Mouse (Mus musculus) T-helper 1 cell (primary cell): ENCODE results near the gene Snap29.

Source experiments
- in situ Hi-C: fragments of 300-600 bp; cut with MboI, MseI; formaldehyde crosslinking; loops from one replicate; pipeline ENCODE4 v1.15.1; 2025; ENCODE audit warnings: high pct_unique_total_duplicates

The Snap29 gene

DNA sequence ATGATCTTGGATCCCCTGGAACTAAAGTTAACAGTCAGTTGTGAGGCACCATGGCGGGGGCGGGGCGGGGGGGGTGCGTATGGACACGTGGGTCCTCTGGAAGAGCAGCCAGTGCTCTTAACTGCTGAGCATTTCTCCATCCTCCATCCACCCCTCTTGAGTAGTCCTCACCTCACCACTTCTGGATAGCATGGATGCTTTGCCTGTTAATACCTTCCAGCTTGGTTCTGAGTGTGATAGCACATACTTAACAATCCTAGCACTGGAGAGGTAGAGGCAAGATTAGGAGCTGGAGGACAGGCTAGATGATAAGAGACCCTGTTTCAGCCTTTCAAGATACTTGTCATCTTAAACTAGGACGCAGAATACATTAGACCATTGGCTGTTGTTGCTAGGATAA, 66.7 kb downstream of the Snap29 start:
- in situ Hi-C loops = no loop called here

DNA sequence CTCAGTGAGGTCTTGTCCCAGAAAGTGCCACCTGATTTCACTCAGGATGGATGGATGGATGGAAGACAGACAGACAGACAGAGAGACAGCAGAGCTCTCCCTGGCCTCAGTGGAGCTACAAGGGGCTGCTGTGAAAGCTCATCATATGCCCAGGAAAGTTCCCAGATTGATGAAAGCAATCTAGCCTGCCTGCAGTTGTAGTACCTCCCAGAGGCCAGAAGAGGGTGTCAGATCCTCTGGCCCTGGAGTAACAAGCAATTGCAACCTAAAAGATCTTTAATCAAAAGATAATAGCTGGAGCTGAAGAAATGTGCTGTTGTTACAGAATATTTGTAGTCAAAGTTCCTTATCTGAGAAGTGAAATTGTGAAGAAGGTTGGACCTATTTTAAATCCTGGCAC, 68.3 kb downstream of the Snap29 start:
- in situ Hi-C loops = no loop called here

DNA sequence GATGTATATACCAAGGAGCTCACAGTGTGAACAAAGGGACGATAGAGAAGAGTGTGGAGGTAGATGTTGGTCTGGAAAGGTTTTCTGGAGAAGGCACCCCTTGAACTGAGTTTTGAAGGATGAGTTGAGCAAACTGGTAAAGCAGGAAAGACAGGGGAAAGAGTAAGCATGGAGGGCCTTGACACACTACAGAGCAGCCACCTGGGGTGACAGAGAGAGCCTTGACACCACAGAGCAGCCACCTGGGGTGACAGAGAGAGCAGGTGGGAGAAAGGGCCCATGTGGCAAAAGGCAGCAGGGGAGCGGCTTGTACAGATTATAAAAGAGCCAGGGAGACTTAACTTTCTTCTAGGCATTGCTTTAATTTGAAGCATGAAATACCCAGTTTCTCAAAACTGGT, 69.0 kb downstream of the Snap29 start:
- in situ Hi-C loops = no loop called here

DNA sequence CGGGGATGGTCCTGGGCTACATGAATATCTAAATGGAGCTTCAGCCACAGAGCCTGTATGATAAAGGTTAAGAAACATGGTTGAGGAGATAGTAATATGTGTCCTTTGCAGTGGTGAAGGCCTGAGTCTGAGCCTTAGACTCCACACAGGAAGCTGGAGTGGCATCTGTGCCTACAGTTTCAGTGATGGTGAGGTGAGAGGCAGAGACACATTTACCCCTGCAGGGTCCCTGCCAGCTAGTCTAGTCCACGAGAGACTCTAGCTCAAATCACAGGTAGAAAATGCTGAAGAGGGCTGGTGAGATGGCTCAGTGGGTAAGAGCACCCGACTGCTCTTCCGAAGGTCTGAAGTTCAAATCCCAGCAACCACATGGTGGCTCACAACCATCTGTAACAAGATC, 69.5 kb downstream of the Snap29 start:
- in situ Hi-C loops = no loop called here

DNA sequence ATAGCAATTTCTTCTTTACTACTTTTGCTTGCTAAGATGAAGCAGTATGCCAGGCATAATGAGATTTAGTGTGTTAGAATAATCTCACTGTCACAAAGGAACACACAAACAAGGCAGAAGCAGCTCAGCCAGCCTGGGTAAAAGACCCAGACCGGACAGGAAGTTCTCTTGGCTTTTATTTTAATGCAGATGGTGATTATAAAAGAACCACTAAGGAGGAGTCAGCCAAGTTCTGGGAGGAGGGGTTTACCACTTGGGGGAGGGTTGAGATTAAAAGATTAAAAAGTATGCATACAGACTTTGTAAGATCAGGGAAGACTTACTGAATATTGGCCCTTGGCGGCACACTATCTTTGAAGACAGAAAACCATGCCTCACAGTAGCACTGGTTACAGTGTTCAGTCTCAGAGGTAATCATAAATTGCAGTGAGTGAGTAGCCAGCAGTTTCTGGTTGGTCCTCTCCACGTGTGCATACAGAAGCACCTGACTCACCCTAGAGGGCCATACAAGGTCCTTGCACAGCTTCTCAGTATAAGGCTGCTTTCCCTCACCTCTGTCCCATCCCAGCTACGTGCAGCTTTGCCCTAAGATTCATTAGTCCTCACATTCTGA, 72.7 kb downstream of the Snap29 start:
- in situ Hi-C loops = no loop called here
